10 mouse cellular contexts compared by ENCODE assay signal in the genomic region with DNA sequence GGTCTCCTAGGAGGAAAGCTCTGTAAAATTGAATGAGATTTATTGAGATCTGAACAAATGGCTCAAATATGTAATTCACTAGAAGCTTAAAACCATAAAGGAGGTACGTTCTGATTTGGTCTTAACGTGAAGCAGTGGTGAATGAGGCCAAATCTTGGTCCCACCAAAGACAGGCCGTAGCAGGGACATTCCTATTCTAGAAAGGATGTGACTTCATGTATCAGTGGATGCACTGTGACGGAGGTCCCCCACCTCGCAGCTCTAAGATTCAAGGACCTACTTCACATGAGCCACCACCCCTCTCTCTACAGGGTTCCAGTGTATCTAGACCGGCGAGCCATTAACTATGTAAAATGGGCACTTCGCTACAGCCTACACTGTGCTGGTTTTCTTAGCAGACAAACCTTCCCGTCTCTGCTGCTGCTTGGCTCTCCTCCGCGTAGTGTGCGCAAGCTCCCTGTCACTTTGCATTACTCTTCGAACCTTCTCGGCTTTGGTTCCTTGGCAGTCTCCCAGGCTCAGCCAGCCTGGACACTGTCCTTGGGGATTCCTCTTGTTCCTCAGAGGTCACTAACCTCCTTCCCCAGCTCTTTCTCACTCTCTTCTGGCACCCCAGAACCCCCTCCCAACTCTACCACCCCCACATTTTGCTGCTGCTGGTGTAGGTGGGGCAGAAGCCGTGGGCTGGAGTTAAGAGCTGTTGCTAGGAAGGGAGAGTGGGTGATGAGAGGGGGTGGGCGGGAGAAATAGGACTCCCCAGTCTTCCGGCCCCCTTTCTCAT. TPM values are rescaled to one million over a fixed set of nuclear protein-coding genes. Genes with fewer than 3 reads are reported as not detected.
DNase-seq lines count a peak whose midpoint lies in the region; ATAC-seq and TF ChIP-seq lines count a peak whose summit lies in the region.
"Had no signal": no experiment of that assay in that cellular context is flagged by ENCODE, and none has a peak within 500 bp of the region (broad histone marks: within the 10 kb centered on the region; RNA-seq: fewer than 3 reads in every experiment).

No protein-coding gene starts in this region.

- H3K4me1 ChIP-seq in forebrain, embryonic 15.5 days: peaks cover 17% of the 10 kb centered on the region
- H3K4me1 ChIP-seq in forebrain, embryonic 11.5 days (replicated peaks; ENCODE audit: control insufficient read depth, insufficient read depth, low read length): peaks cover 8% of the 10 kb centered on the region
- peaks cover 17% of the 10 kb centered on the region for H3K4me1 ChIP-seq in hindbrain, postnatal 0 days (ENCODE audit: insufficient read depth, low read length)
- H3K4me1 ChIP-seq: stomach, embryonic 15.5 days had no signal

- H3K9me3 ChIP-seq in forebrain, embryonic 15.5 days: no peaks in the 10 kb centered on the region
- H3K9me3 ChIP-seq in forebrain, embryonic 11.5 days (ENCODE audit: control insufficient read depth, low read length): no peaks in the 10 kb centered on the region
- H3K9me3 ChIP-seq in hindbrain, postnatal 0 days (ENCODE audit: low read length): no peaks in the 10 kb centered on the region
- H3K9me3 ChIP-seq: stomach, embryonic 15.5 days had no signal

- no peak for TF ChIP-seq CTCF in hindbrain, postnatal 0 days (IDR thresholded peaks at IDR 0.05; ENCODE audit: low read depth)

- no peaks in the 10 kb centered on the region for H3K36me3 ChIP-seq in forebrain, embryonic 15.5 days
- no peaks in the 10 kb centered on the region for H3K36me3 ChIP-seq in forebrain, embryonic 11.5 days (ENCODE audit: control insufficient read depth, insufficient read depth, low read length)
- H3K36me3 ChIP-seq in hindbrain, postnatal 0 days (ENCODE audit: insufficient read depth, low read length): no peaks in the 10 kb centered on the region
- H3K36me3 ChIP-seq: stomach, embryonic 15.5 days had no signal

- no peak overlapping the region for H3K27ac ChIP-seq in forebrain, embryonic 15.5 days (replicated peaks)
- no peak overlapping the region for H3K27ac ChIP-seq in forebrain, embryonic 11.5 days (ENCODE audit: low read depth, low read length)
- H3K27ac ChIP-seq in hindbrain, postnatal 0 days: peak overlapping the region; percentile 20; the same call in 1 of the 2 replicates
- H3K27ac ChIP-seq: stomach, embryonic 15.5 days had no signal

- no peak for DNase-seq in forebrain, embryonic 11.5 days (ENCODE audit: low spot score)
- DNase-seq in testis, postnatal 10 days (ENCODE audit: low spot score): peak; percentile 57
- no peak for DNase-seq in testis, postnatal 14 days (ENCODE audit: low spot score)
- peak; percentile 76 for DNase-seq in hindbrain, postnatal 0 days (ENCODE audit: low spot score)
- no peak for DNase-seq in gastrocnemius, postnatal 10 days
- DNase-seq in thymus, postnatal 36 days: no peak

- H3K27me3 ChIP-seq in forebrain, embryonic 15.5 days: peaks cover 3% of the 10 kb centered on the region; the same call in 1 of the 2 replicates
- H3K27me3 ChIP-seq in forebrain, embryonic 11.5 days (ENCODE audit: control insufficient read depth, insufficient read depth, low read length): peaks cover 7% of the 10 kb centered on the region; the same call in 1 of the 2 replicates
- H3K27me3 ChIP-seq in hindbrain, postnatal 0 days (ENCODE audit: insufficient read depth, low read length): no peaks in the 10 kb centered on the region
- H3K27me3 ChIP-seq: CH12.LX; stomach, embryonic 15.5 days had no signal

- WGBS in forebrain, embryonic 15.5 days: 65% methylated on average over 17 of the region's 17 CpGs
- WGBS in forebrain, embryonic 11.5 days: 63% methylated on average over 17 of the region's 17 CpGs
- 37% methylated on average over 17 of the region's 17 CpGs for WGBS in hindbrain, postnatal 0 days

- no peak overlapping the region for H3K9ac ChIP-seq in forebrain, embryonic 15.5 days (replicated peaks)
- no peak overlapping the region for H3K9ac ChIP-seq in forebrain, embryonic 11.5 days (ENCODE audit: low read length)
- H3K9ac ChIP-seq in hindbrain, postnatal 0 days (replicated peaks; ENCODE audit: low read length): no peak overlapping the region
- H3K9ac ChIP-seq: stomach, embryonic 15.5 days had no signal

- no peak overlapping the region for H3K4me2 ChIP-seq in forebrain, embryonic 15.5 days (replicated peaks)
- H3K4me2 ChIP-seq in forebrain, embryonic 11.5 days (ENCODE audit: low read depth, low read length, severe bottlenecking): no peak overlapping the region
- H3K4me2 ChIP-seq in hindbrain, postnatal 0 days (ENCODE audit: low read depth, low read length): peak overlapping the region; percentile 38; the same call in 1 of the 2 replicates
- H3K4me2 ChIP-seq: stomach, embryonic 15.5 days had no signal

- 0 out of 2 replicates have a peak, but pooled peaks have one; percentile 49 for ATAC-seq in forebrain, embryonic 15.5 days (replicated peaks)
- no peak for ATAC-seq in forebrain, embryonic 11.5 days (replicated peaks; ENCODE audit: low FRiP score)
- peak; percentile 55 for ATAC-seq in hindbrain, postnatal 0 days
- ATAC-seq in inflammation-experienced regulatory T-cells, adult 6 months: no peak

- no peak overlapping the region for H3K4me3 ChIP-seq in forebrain, embryonic 15.5 days
- H3K4me3 ChIP-seq in forebrain, embryonic 11.5 days (ENCODE audit: low read depth, low read length): no peak overlapping the region
- H3K4me3 ChIP-seq in hindbrain, postnatal 0 days (ENCODE audit: low read length): no peak overlapping the region
- H3K4me3 ChIP-seq: stomach, embryonic 15.5 days had no signal

RNA-seq across cellular contexts. Expression of gene Ric8b, which starts 8.2 kb away (rescaled TPM):
- 40.5 and 43.6 TPM in 2 replicates for polyA plus RNA-seq in forebrain, embryonic 15.5 days (2015; fragmentation: Nextera tagmentation; extraction: Ambion mirVana)
- polyA plus RNA-seq in forebrain, embryonic 11.5 days (2014; fragmentation: Nextera tagmentation; extraction: Ambion mirVana): 22.4 and 27.4 TPM in 2 replicates
- 47.6 and 49.6 TPM in 2 replicates for total RNA-seq in hindbrain, postnatal 0 days (2014; rRNA removed)
- polyA plus RNA-seq in hindbrain, postnatal 0 days (2015; fragmentation: Nextera tagmentation; extraction: Ambion mirVana): 30.6 and 33.8 TPM in 2 replicates
- total RNA-seq in gastrocnemius, postnatal 10 days (2021): 10 to 100 TPM; 42.0 to 48.3 TPM
- polyA plus RNA-seq in inflammation-experienced regulatory T-cells, adult 6 months (2017; shearing (Covaris generic)): 1 to 10 TPM; 5.4 to 9.2 (median 7.6) TPM

Comparison
In these comparisons a context has a peak if more than half of its experiments do, and no peak if none do; other contexts are left out.
1. ATAC-seq: peak in forebrain, embryonic 15.5 days (single experiment) and hindbrain, postnatal 0 days (single experiment); none in forebrain, embryonic 11.5 days (single experiment) and inflammation-experienced regulatory T-cells, adult 6 months (single experiment).
2. DNase-seq: peak in testis, postnatal 10 days (single experiment) and hindbrain, postnatal 0 days (single experiment); none in forebrain, embryonic 11.5 days (single experiment), testis, postnatal 14 days (single experiment), gastrocnemius, postnatal 10 days (single experiment) and thymus, postnatal 36 days (0 of 2).